Comparison of ENCODE assay signal across 28 mouse cellular contexts in genomic region chrX:50863771-50864170, GRCm38 (mm10). TPM values are rescaled to one million over a fixed set of nuclear protein-coding genes. Genes with fewer than 3 reads are reported as not detected.
DNase-seq lines count a peak whose midpoint lies in the region; ATAC-seq and TF ChIP-seq lines count a peak whose summit lies in the region.
"Had no signal": no experiment of that assay in that cellular context is flagged by ENCODE, and none has a peak within 500 bp of the region (broad histone marks: within the 10 kb centered on the region; RNA-seq: fewer than 3 reads in every experiment).

No protein-coding gene starts in this region.

- no peaks in the 10 kb centered on the region for H3K9me3 ChIP-seq in kidney, embryonic 14.5 days (ENCODE audit: control insufficient read depth, low read length)
- H3K9me3 ChIP-seq in lung, embryonic 14.5 days (ENCODE audit: low read depth, low read length): no peaks in the 10 kb centered on the region
- H3K9me3 ChIP-seq in intestine, embryonic 16.5 days (ENCODE audit: control insufficient read depth, low read length): no peaks in the 10 kb centered on the region
- H3K9me3 ChIP-seq in midbrain, embryonic 11.5 days (ENCODE audit: control insufficient read depth, low read length): no peaks in the 10 kb centered on the region
- H3K9me3 ChIP-seq: embryonic facial prominence, embryonic 13.5 days; forebrain, embryonic 12.5 days; forebrain, embryonic 15.5 days; G1E; heart, embryonic 10.5 days; heart, embryonic 13.5 days; hindbrain, embryonic 12.5 days; hindbrain, embryonic 15.5 days had no signal

- H3K4me2 ChIP-seq in kidney, embryonic 14.5 days (replicated peaks; ENCODE audit: low read depth, low read length): no peak overlapping the region
- H3K4me2 ChIP-seq in lung, embryonic 14.5 days: no peak overlapping the region
- H3K4me2 ChIP-seq in intestine, embryonic 16.5 days (ENCODE audit: low read depth, low read length): no peak overlapping the region
- no peak overlapping the region for H3K4me2 ChIP-seq in midbrain, embryonic 11.5 days
- H3K4me2 ChIP-seq: embryonic facial prominence, embryonic 13.5 days; forebrain, embryonic 12.5 days; forebrain, embryonic 15.5 days; heart, embryonic 13.5 days; hindbrain, embryonic 12.5 days; hindbrain, embryonic 15.5 days had no signal

- H3K27ac ChIP-seq in kidney, embryonic 14.5 days (ENCODE audit: low read depth, low read length): no peak overlapping the region
- H3K27ac ChIP-seq in kidney, adult 2 months (ENCODE audit: insufficient read depth, low read depth, low read length): no peak overlapping the region
- H3K27ac ChIP-seq in lung, embryonic 14.5 days (ENCODE audit: low read depth): no peak overlapping the region
- H3K27ac ChIP-seq in intestine, embryonic 16.5 days (ENCODE audit: low read length): no peak overlapping the region
- no peak overlapping the region for H3K27ac ChIP-seq in midbrain, embryonic 11.5 days (ENCODE audit: low read depth, low read length)
- H3K27ac ChIP-seq: embryonic facial prominence, embryonic 13.5 days; forebrain, embryonic 12.5 days; forebrain, embryonic 15.5 days; heart, adult 2 months; heart, embryonic 10.5 days; heart, embryonic 13.5 days; hindbrain, embryonic 12.5 days; hindbrain, embryonic 15.5 days had no signal

- DNase-seq in kidney, adult 2 months: no peak
- DNase-seq in lung, embryonic 14.5 days: peak; percentile 6
- no peak for DNase-seq in lung, adult 18-20 months
- DNase-seq in hindlimb bud, embryonic 11.5 days (ENCODE audit: extremely low spot score, low read depth, low spot score): peak; percentile 58
- DNase-seq in midbrain, embryonic 11.5 days (ENCODE audit: low spot score, missing footprints): no peak
- DNase-seq: adrenal gland, adult 8-10 months; adrenal gland, postnatal 25 days; B cell, adult 2 months; cerebellum, adult 11-12 months; cerebellum, adult 8-10 months; cerebellum, postnatal 10 days; cerebellum, postnatal 36 days; gastrocnemius, postnatal 10 days; gastrocnemius, postnatal 36 days; heart, adult 2 months had no signal

- H3K36me3 ChIP-seq in kidney, embryonic 14.5 days (ENCODE audit: control insufficient read depth, insufficient read depth, low read length): no peaks in the 10 kb centered on the region
- H3K36me3 ChIP-seq in kidney, adult 2 months (ENCODE audit: control insufficient read depth, insufficient read depth, low read length): no peaks in the 10 kb centered on the region
- H3K36me3 ChIP-seq in lung, embryonic 14.5 days (ENCODE audit: insufficient read depth): no peaks in the 10 kb centered on the region
- no peaks in the 10 kb centered on the region for H3K36me3 ChIP-seq in intestine, embryonic 16.5 days (ENCODE audit: control insufficient read depth, insufficient read depth, low read length)
- H3K36me3 ChIP-seq in midbrain, embryonic 11.5 days (ENCODE audit: control insufficient read depth, insufficient read depth, low read length): no peaks in the 10 kb centered on the region
- H3K36me3 ChIP-seq: embryonic facial prominence, embryonic 13.5 days; forebrain, embryonic 12.5 days; forebrain, embryonic 15.5 days; G1E; heart, embryonic 10.5 days; heart, embryonic 13.5 days; hindbrain, embryonic 12.5 days; hindbrain, embryonic 15.5 days had no signal

- H3K9ac ChIP-seq in kidney, embryonic 14.5 days (ENCODE audit: low read depth, low read length): no peak overlapping the region
- no peak overlapping the region for H3K9ac ChIP-seq in lung, embryonic 14.5 days
- no peak overlapping the region for H3K9ac ChIP-seq in intestine, embryonic 16.5 days (ENCODE audit: low read depth, low read length)
- no peak overlapping the region for H3K9ac ChIP-seq in midbrain, embryonic 11.5 days (ENCODE audit: low read length)
- H3K9ac ChIP-seq: embryonic facial prominence, embryonic 13.5 days; forebrain, embryonic 12.5 days; forebrain, embryonic 15.5 days; heart, embryonic 13.5 days; hindbrain, embryonic 12.5 days; hindbrain, embryonic 15.5 days had no signal

- H3K4me1 ChIP-seq in kidney, embryonic 14.5 days (ENCODE audit: control insufficient read depth, insufficient read depth, low read length): 0 out of 2 replicates have a peak, but pooled peaks cover 2% of the 10 kb centered on the region
- H3K4me1 ChIP-seq in kidney, adult 2 months (ENCODE audit: control insufficient read depth, insufficient read depth, low read length): no peaks in the 10 kb centered on the region
- H3K4me1 ChIP-seq in lung, embryonic 14.5 days (ENCODE audit: insufficient read depth): no peaks in the 10 kb centered on the region
- no peaks in the 10 kb centered on the region for H3K4me1 ChIP-seq in intestine, embryonic 16.5 days (ENCODE audit: control insufficient read depth, insufficient read depth, low read length)
- no peaks in the 10 kb centered on the region for H3K4me1 ChIP-seq in midbrain, embryonic 11.5 days (ENCODE audit: control insufficient read depth, insufficient read depth, low read length)
- H3K4me1 ChIP-seq: embryonic facial prominence, embryonic 13.5 days; forebrain, embryonic 12.5 days; forebrain, embryonic 15.5 days; heart, embryonic 10.5 days; heart, embryonic 13.5 days; hindbrain, embryonic 12.5 days; hindbrain, embryonic 15.5 days had no signal

- H3K4me3 ChIP-seq in kidney, embryonic 14.5 days (ENCODE audit: low read length): no peak overlapping the region
- no peak overlapping the region for H3K4me3 ChIP-seq in kidney, adult 2 months (ENCODE audit: insufficient read depth, low read depth, low read length)
- no peak overlapping the region for H3K4me3 ChIP-seq in lung, embryonic 14.5 days (ENCODE audit: low read depth, low read length)
- no peak overlapping the region for H3K4me3 ChIP-seq in intestine, embryonic 16.5 days (ENCODE audit: low read length)
- no peak overlapping the region for H3K4me3 ChIP-seq in midbrain, embryonic 11.5 days (ENCODE audit: low read depth, low read length)
- H3K4me3 ChIP-seq: embryonic facial prominence, embryonic 13.5 days; erythroblast, embryonic 14.5 days; forebrain, embryonic 12.5 days; forebrain, embryonic 15.5 days; heart, adult 2 months; heart, embryonic 10.5 days; heart, embryonic 13.5 days; hindbrain, embryonic 12.5 days; hindbrain, embryonic 15.5 days had no signal

- ATAC-seq in kidney, embryonic 14.5 days (ENCODE audit: low FRiP score, low TSS enrichment): 0 out of 2 replicates have a peak, but pooled peaks have one; percentile 49
- no peak for ATAC-seq in lung, embryonic 14.5 days (ENCODE audit: insufficient read depth)
- no peak for ATAC-seq in intestine, embryonic 16.5 days
- no peak for ATAC-seq in midbrain, embryonic 11.5 days (ENCODE audit: low FRiP score)
- ATAC-seq: activated CD4-positive, CD25-positive, alpha-beta regulatory T cell, adult 4 months; forebrain, embryonic 15.5 days had no signal

- H3K27me3 ChIP-seq in kidney, embryonic 14.5 days (ENCODE audit: control insufficient read depth, insufficient read depth, low read length): no peaks in the 10 kb centered on the region
- H3K27me3 ChIP-seq in kidney, adult 2 months (replicated peaks; ENCODE audit: control insufficient read depth, insufficient read depth, low read length): no peaks in the 10 kb centered on the region
- H3K27me3 ChIP-seq in lung, embryonic 14.5 days (ENCODE audit: insufficient read depth, low read length): no peaks in the 10 kb centered on the region
- H3K27me3 ChIP-seq in intestine, embryonic 16.5 days (replicated peaks; ENCODE audit: control insufficient read depth, insufficient read depth, low read length): no peaks in the 10 kb centered on the region
- H3K27me3 ChIP-seq in midbrain, embryonic 11.5 days (ENCODE audit: control insufficient read depth, insufficient read depth, low read length): no peaks in the 10 kb centered on the region
- H3K27me3 ChIP-seq: CH12.LX; forebrain, embryonic 12.5 days; forebrain, embryonic 15.5 days; hindbrain, embryonic 12.5 days; hindbrain, embryonic 15.5 days had no signal

- TF ChIP-seq CTCF in kidney, adult 2 months (conservative IDR thresholded peaks at IDR 0.05; ENCODE audit: insufficient read depth, insufficient read length, low read depth, low read length): no peak
- TF ChIP-seq CTCF in lung, embryonic 14.5 days (IDR thresholded peaks at IDR 0.05; ENCODE audit: low read depth): no peak

- WGBS in kidney, embryonic 14.5 days: 46% methylated on average over 2 of the region's 2 CpGs
- WGBS in kidney, adult 2 months: 58% methylated on average over 2 of the region's 2 CpGs
- 29% methylated on average over 2 of the region's 2 CpGs for WGBS in lung, embryonic 14.5 days
- WGBS in intestine, embryonic 16.5 days: 73% methylated on average over 2 of the region's 2 CpGs
- WGBS in midbrain, embryonic 11.5 days: 74% methylated on average over 2 of the region's 2 CpGs

- TF ChIP-seq POLR2A in kidney, adult 2 months (IDR thresholded peaks at IDR 0.05; ENCODE audit: low read depth, low read length): no peak

RNA-seq across cellular contexts. Expression of gene Stk26, which starts 22.9 kb away (rescaled TPM):
- polyA plus RNA-seq in kidney, embryonic 14.5 days (2014; fragmentation: Nextera tagmentation; extraction: Ambion mirVana): 4.2 and 5.3 TPM in 2 replicates
- polyA plus RNA-seq in kidney, adult 2 months (2012; rRNA removed): 0.94 and 1.6 TPM in 2 replicates
- polyA plus RNA-seq in lung, embryonic 14.5 days (2014; fragmentation: Nextera tagmentation; extraction: Ambion mirVana): 6.1 and 6.5 TPM in 2 replicates
- polyA plus RNA-seq in intestine, embryonic 16.5 days (2015; fragmentation: Nextera tagmentation; extraction: Ambion mirVana): 5.2 and 5.5 TPM in 2 replicates
- 0.51 and 0.68 TPM in 2 replicates for polyA plus RNA-seq in midbrain, embryonic 11.5 days (2014; fragmentation: Nextera tagmentation; extraction: Ambion mirVana)

Comparison
In these comparisons a context has a peak if more than half of its experiments do, and no peak if none do; other contexts are left out.
1. DNase-seq: peak in lung, embryonic 14.5 days (single experiment) and hindlimb bud, embryonic 11.5 days (single experiment); none in kidney, adult 2 months (single experiment), lung, adult 18-20 months (0 of 2) and midbrain, embryonic 11.5 days (single experiment).